Mouse (Mus musculus) testis, adult 2 months (tissue): Measurements from ENCODE around the gene Sox6.

ENCODE experiments used
- CTCF ChIP-seq: fragments of 200-500 bp; IDR thresholded peaks from 2 replicates; pipeline ENCODE4 v1.5.1; 2012; ENCODE audit warnings: low read depth, mild to moderate bottlenecking, inconsistent platforms, low read length, moderate library complexity; ENCODE audit not compliant: control insufficient read depth, insufficient read depth, insufficient replicate concordance
- POLR2A ChIP-seq: fragments of 200-500 bp; IDR thresholded peaks from 2 replicates; pipeline ENCODE4 v1.6.1; 2012; ENCODE audit warnings: low read depth, mild to moderate bottlenecking, inconsistent platforms, low read length, moderate library complexity; ENCODE audit not compliant: control insufficient read depth

DNA sequence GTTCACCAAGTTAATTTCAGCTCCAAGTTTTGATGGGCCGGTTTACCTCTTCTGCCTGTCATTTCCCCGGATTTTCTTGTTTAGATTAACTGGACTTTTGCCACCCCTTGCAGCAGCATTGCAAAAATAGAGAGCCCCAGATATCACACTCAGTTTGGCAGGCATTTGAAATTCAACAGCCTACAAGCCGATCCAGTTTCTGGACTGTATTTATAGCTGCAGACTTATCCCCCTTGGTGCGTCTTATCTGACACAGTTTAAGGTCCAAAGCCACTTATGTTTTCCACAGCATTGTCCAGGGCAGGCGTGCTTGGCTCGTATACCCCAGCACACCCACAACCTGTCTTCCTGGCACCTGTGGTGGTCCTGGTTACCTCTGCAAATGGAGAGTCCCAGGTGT is 571.8 kb downstream of the Sox6 start:
- TF ChIP-seq POLR2A (no peak), CTCF (no peak)
